Mouse (Mus musculus) right cerebral cortex, adult 2 months (tissue): ENCODE results near the gene Flrt3.

Source experiments
- DNase-seq, 2 experiments: peaks; one replicate each; pipeline ENCODE4 v3.0.0; 2021 to 2022; ENCODE audit warnings: low spot score in 2 of 2

Flrt3 gene

GRCm38 (mm10) chr2:140653481-140653880 lies 17.8 kb downstream of the Flrt3 start:
- no peak for DNase-seq

- no peak for DNase-seq
Measured at GRCm38 (mm10) chr2:140621730-140622337, 49.4 kb downstream of the Flrt3 start.

- DNase-seq: no peak
Measured at GRCm38 (mm10) chr2:140615451-140615850, 55.8 kb downstream of the Flrt3 start.
